Mouse (Mus musculus): ENCODE measurements around the gene C2cd5. TPM values are rescaled to one million over a fixed set of nuclear protein-coding genes. Genes with fewer than 3 reads are reported as not detected.

Gene C2cd5
- polyA plus RNA-seq, 1 experiment from 2014 or later = 7.0 TPM

- 69% methylated on average over 6 of the region's 7 CpGs for WGBS (ENCODE audit: missing documents)
- Histone ChIP-seq H3K36me3 (ENCODE audit: inconsistent target) (no peaks in the 10 kb centered on the region), H3K27ac (no peak overlapping the region), H3K79me2 (ENCODE audit: inconsistent target) (peaks cover under 1% of the 10 kb centered on the region; the same call in 1 of the 2 replicates), H3K4me3 (ENCODE audit: inconsistent target) (no peak overlapping the region)
Measured at GRCm38 (mm10) chr6:143103981-143104680, 4.2 kb upstream of the C2cd5 start.

GRCm38 (mm10) chr6:143100478-143101115, 656 bp upstream of the C2cd5 start:
- Histone ChIP-seq H3K27ac (0 out of 2 replicates have a peak overlapping the region, but pooled peaks have one; percentile 13), H3K79me2 (ENCODE audit: inconsistent target) (peaks cover 24% of the 10 kb centered on the region), H3K4me3 (ENCODE audit: inconsistent target) (peak overlapping the region; percentile 52), H3K36me3 (ENCODE audit: inconsistent target) (no peaks in the 10 kb centered on the region)
- WGBS (ENCODE audit: missing documents) = 50% methylated on average over 7 of the region's 8 CpGs

GRCm38 (mm10) chr6:143099281-143099680, 660 bp downstream of the C2cd5 start:
- no peaks in the 10 kb centered on the region for H3K36me3 ChIP-seq (ENCODE audit: inconsistent target)
- WGBS (ENCODE audit: missing documents) = under 1% methylated on average over 32 of the region's 32 CpGs
- peak overlapping the region; percentile 52 for H3K4me3 ChIP-seq (ENCODE audit: inconsistent target)
- H3K27ac ChIP-seq = no peak overlapping the region
- peaks cover 29% of the 10 kb centered on the region for H3K79me2 ChIP-seq (ENCODE audit: inconsistent target)

- peaks cover 29% of the 10 kb centered on the region for H3K79me2 ChIP-seq (ENCODE audit: inconsistent target)
- no peak overlapping the region for H3K4me3 ChIP-seq (ENCODE audit: inconsistent target)
- WGBS (ENCODE audit: missing documents) = 91% methylated on average over 11 of the region's 11 CpGs
- no peaks in the 10 kb centered on the region for H3K36me3 ChIP-seq (ENCODE audit: inconsistent target)
- H3K27ac ChIP-seq = no peak overlapping the region
Measured at GRCm38 (mm10) chr6:143095126-143095525, 4.8 kb downstream of the C2cd5 start.

GRCm38 (mm10) chr6:143092856-143093255, 7.1 kb downstream of the C2cd5 start:
- Histone ChIP-seq H3K79me2 (ENCODE audit: inconsistent target) (peaks cover 15% of the 10 kb centered on the region; the same call in 1 of the 2 replicates), H3K36me3 (ENCODE audit: inconsistent target) (no peaks in the 10 kb centered on the region), H3K4me3 (ENCODE audit: inconsistent target) (no peak overlapping the region), H3K27ac (no peak overlapping the region)
- WGBS (ENCODE audit: missing documents) = 97% methylated on average over 4 of the region's 4 CpGs

- WGBS (ENCODE audit: missing documents) = 90% methylated on average over 6 of the region's 6 CpGs
- Histone ChIP-seq H3K79me2 (ENCODE audit: inconsistent target) (peaks cover 5% of the 10 kb centered on the region; the same call in 1 of the 2 replicates), H3K36me3 (ENCODE audit: inconsistent target) (no peaks in the 10 kb centered on the region), H3K27ac (no peak overlapping the region), H3K4me3 (ENCODE audit: inconsistent target) (no peak overlapping the region)
Measured at GRCm38 (mm10) chr6:143091076-143091475, 8.9 kb downstream of the C2cd5 start.

- Histone ChIP-seq H3K79me2 (ENCODE audit: inconsistent target) (no peaks in the 10 kb centered on the region), H3K4me3 (ENCODE audit: inconsistent target) (no peak overlapping the region), H3K27ac (no peak overlapping the region), H3K36me3 (ENCODE audit: inconsistent target) (peaks cover 8% of the 10 kb centered on the region; the same call in 1 of the 2 replicates)
- 27% methylated on average over 4 of the region's 4 CpGs for WGBS (ENCODE audit: missing documents)
Measured at GRCm38 (mm10) chr6:143087332-143087731, 12.6 kb downstream of the C2cd5 start.

- Histone ChIP-seq H3K79me2 (ENCODE audit: inconsistent target) (no peaks in the 10 kb centered on the region), H3K36me3 (ENCODE audit: inconsistent target) (peaks cover 12% of the 10 kb centered on the region; the same call in 1 of the 2 replicates), H3K4me3 (ENCODE audit: inconsistent target) (no peak overlapping the region), H3K27ac (no peak overlapping the region)
- 91% methylated on average over 1 of the region's 1 CpGs for WGBS (ENCODE audit: missing documents)
Measured at GRCm38 (mm10) chr6:143085898-143086297, 14.0 kb downstream of the C2cd5 start.

GRCm38 (mm10) chr6:143084314-143085025, 15.5 kb downstream of the C2cd5 start:
- Histone ChIP-seq H3K36me3 (ENCODE audit: inconsistent target) (peaks cover 12% of the 10 kb centered on the region; the same call in 1 of the 2 replicates), H3K27ac (no peak overlapping the region), H3K79me2 (ENCODE audit: inconsistent target) (no peaks in the 10 kb centered on the region), H3K4me3 (ENCODE audit: inconsistent target) (no peak overlapping the region)
- 31% methylated on average over 2 of the region's 2 CpGs for WGBS (ENCODE audit: missing documents)

GRCm38 (mm10) chr6:143081479-143082106, 18.3 kb downstream of the C2cd5 start:
- Histone ChIP-seq H3K4me3 (ENCODE audit: inconsistent target) (no peak overlapping the region), H3K36me3 (ENCODE audit: inconsistent target) (peaks cover 12% of the 10 kb centered on the region; the same call in 1 of the 2 replicates), H3K79me2 (ENCODE audit: inconsistent target) (no peaks in the 10 kb centered on the region), H3K27ac (no peak overlapping the region)
- 95% methylated on average over 13 of the region's 13 CpGs for WGBS (ENCODE audit: missing documents)

GRCm38 (mm10) chr6:143080774-143081173, 19.2 kb downstream of the C2cd5 start:
- no peaks in the 10 kb centered on the region for H3K79me2 ChIP-seq (ENCODE audit: inconsistent target)
- H3K36me3 ChIP-seq (ENCODE audit: inconsistent target) = peaks cover 12% of the 10 kb centered on the region; the same call in 1 of the 2 replicates
- no peak overlapping the region for H3K4me3 ChIP-seq (ENCODE audit: inconsistent target)
- WGBS (ENCODE audit: missing documents) = 97% methylated on average over 7 of the region's 7 CpGs
- no peak overlapping the region for H3K27ac ChIP-seq

GRCm38 (mm10) chr6:143079126-143079525, 20.8 kb downstream of the C2cd5 start:
- Histone ChIP-seq H3K79me2 (ENCODE audit: inconsistent target) (no peaks in the 10 kb centered on the region), H3K27ac (no peak overlapping the region), H3K4me3 (ENCODE audit: inconsistent target) (no peak overlapping the region), H3K36me3 (ENCODE audit: inconsistent target) (peaks cover 12% of the 10 kb centered on the region; the same call in 1 of the 2 replicates)
- WGBS (ENCODE audit: missing documents) = 22% methylated on average over 4 of the region's 4 CpGs

GRCm38 (mm10) chr6:143076461-143076860, 23.5 kb downstream of the C2cd5 start:
- H3K79me2 ChIP-seq (ENCODE audit: inconsistent target) = no peaks in the 10 kb centered on the region
- peaks cover 1% of the 10 kb centered on the region; the same call in 1 of the 2 replicates for H3K36me3 ChIP-seq (ENCODE audit: inconsistent target)
- H3K27ac ChIP-seq = no peak overlapping the region
- H3K4me3 ChIP-seq (ENCODE audit: inconsistent target) = no peak overlapping the region
- WGBS (ENCODE audit: missing documents) = 92% methylated on average over 10 of the region's 10 CpGs

- Histone ChIP-seq H3K36me3 (ENCODE audit: inconsistent target) (no peaks in the 10 kb centered on the region; the same call in 1 of the 2 replicates), H3K27ac (peak overlapping the region; percentile 28), H3K79me2 (ENCODE audit: inconsistent target) (no peaks in the 10 kb centered on the region), H3K4me3 (ENCODE audit: inconsistent target) (no peak overlapping the region)
- WGBS (ENCODE audit: missing documents) = 0% methylated on average over 1 of the region's 1 CpGs
Measured at GRCm38 (mm10) chr6:143073914-143074313, 26.0 kb downstream of the C2cd5 start.

All from macrophage (primary cell).